Mouse (Mus musculus): ENCODE measurements around the gene Chaf1a. TPM values are rescaled to one million over a fixed set of nuclear protein-coding genes. Genes with fewer than 3 reads are reported as not detected.
A peak's percentile ranks its signal among the peaks of the same experiment; 100 is the strongest.

The Chaf1a gene
- polyA plus RNA-seq, 1 experiment from 2014 or later = 9.2 TPM

- H3K9ac ChIP-seq (ENCODE audit: low read length) = peak overlapping the region; percentile 16; the same call in 1 of the 2 replicates
- peaks cover 3 to 16% of the 10 kb centered on the region in 2 experiments; a peak in 3 of 4 replicates for H3K4me1 ChIP-seq (ENCODE audit: control insufficient read depth in 2 of 2, insufficient read depth in 2 of 2, low read length in 2 of 2)
- ATAC-seq (ENCODE audit: insufficient number of reproducible peaks, insufficient read depth, low FRiP score, low read depth) = no peak
- H3K36me3 ChIP-seq (ENCODE audit: control insufficient read depth, insufficient read depth, low read length) = peaks cover 30% of the 10 kb centered on the region
- no peaks in the 10 kb centered on the region for H3K27me3 ChIP-seq (ENCODE audit: control insufficient read depth, insufficient read depth, low read length)
- no peak overlapping the region for H3K4me2 ChIP-seq (ENCODE audit: low read length)
- no peak overlapping the region for H3K4me3 ChIP-seq (ENCODE audit: control insufficient read depth in 1 of 2, insufficient read depth in 1 of 2, low read depth in 1 of 2, low read length in 2 of 2)
- H3K9me3 ChIP-seq (ENCODE audit: control insufficient read depth, low read length) = no peaks in the 10 kb centered on the region
- H3K27ac ChIP-seq (replicated peaks in 1 of 2; ENCODE audit: control insufficient read depth in 1 of 2, insufficient read depth in 1 of 2, low read depth in 2 of 2, low read length in 2 of 2) = no peak overlapping the region
- WGBS = 81% methylated on average over 7 of the region's 7 CpGs
These were observed 6.1 kb upstream of the Chaf1a start for GRCm38 (mm10) chr17:56034040-56034725.

- WGBS = 82% methylated on average over 6 of the region's 6 CpGs
These were observed 5.5 kb upstream of the Chaf1a start for GRCm38 (mm10) chr17:56034726-56035100.

GRCm38 (mm10) chr17:56035216-56035615, 5.0 kb upstream of the Chaf1a start:
- WGBS = 74% methylated on average over 4 of the region's 4 CpGs
- Histone ChIP-seq H3K4me1 (ENCODE audit: control insufficient read depth in 2 of 2, insufficient read depth in 2 of 2, low read length in 2 of 2) (peaks cover 3 to 16% of the 10 kb centered on the region in 2 experiments; a peak in 3 of 4 replicates), H3K9ac (ENCODE audit: low read length) (peak overlapping the region; percentile 96), H3K36me3 (ENCODE audit: control insufficient read depth, insufficient read depth, low read length) (peaks cover 24% of the 10 kb centered on the region), H3K27me3 (ENCODE audit: control insufficient read depth, insufficient read depth, low read length) (no peaks in the 10 kb centered on the region), H3K4me3 (ENCODE audit: control insufficient read depth in 1 of 2, insufficient read depth in 1 of 2, low read depth in 1 of 2, low read length in 2 of 2) (peak overlapping the region; percentile 22 to 93), H3K9me3 (ENCODE audit: control insufficient read depth, low read length) (no peaks in the 10 kb centered on the region), H3K4me2 (ENCODE audit: low read length) (peak overlapping the region; percentile 65), H3K27ac (replicated peaks in 1 of 2; ENCODE audit: control insufficient read depth in 1 of 2, insufficient read depth in 1 of 2, low read depth in 2 of 2, low read length in 2 of 2) (no peak overlapping the region)
- no peak for ATAC-seq (ENCODE audit: insufficient number of reproducible peaks, insufficient read depth, low FRiP score, low read depth)

More at GRCm38 (mm10) chr17:56034726-56035100, 5.5 kb upstream of the Chaf1a start:
- no peak overlapping the region; the same call in 1 of the 2 replicates for H3K9ac ChIP-seq (ENCODE audit: low read length)
- H3K27me3 ChIP-seq (ENCODE audit: control insufficient read depth, insufficient read depth, low read length) = no peaks in the 10 kb centered on the region
- no peaks in the 10 kb centered on the region for H3K9me3 ChIP-seq (ENCODE audit: control insufficient read depth, low read length)
- H3K4me2 ChIP-seq (ENCODE audit: low read length) = peak overlapping the region; percentile 65
- H3K36me3 ChIP-seq (ENCODE audit: control insufficient read depth, insufficient read depth, low read length) = peaks cover 25% of the 10 kb centered on the region
- H3K4me3 ChIP-seq (ENCODE audit: control insufficient read depth in 1 of 2, insufficient read depth in 1 of 2, low read depth in 1 of 2, low read length in 2 of 2) = no peak overlapping the region
- H3K4me1 ChIP-seq (ENCODE audit: control insufficient read depth in 2 of 2, insufficient read depth in 2 of 2, low read length in 2 of 2) = peaks cover 3 to 16% of the 10 kb centered on the region in 2 experiments; a peak in 3 of 4 replicates
- ATAC-seq (ENCODE audit: insufficient number of reproducible peaks, insufficient read depth, low FRiP score, low read depth) = no peak
- H3K27ac ChIP-seq (replicated peaks in 1 of 2; ENCODE audit: control insufficient read depth in 1 of 2, insufficient read depth in 1 of 2, low read depth in 2 of 2, low read length in 2 of 2) = no peak overlapping the region

GRCm38 (mm10) chr17:56036176-56036900, 3.9 kb upstream of the Chaf1a start, which contains the start of gene Sh3gl1:
Gene Sh3gl1 (minus strand): TSS chr17:56036635.
- Histone ChIP-seq H3K9ac (ENCODE audit: low read length) (peak within 1 kb of the TSS; percentile 96), H3K4me2 (ENCODE audit: low read length) (peak within 1 kb of the TSS; percentile 65), H3K27me3 (ENCODE audit: control insufficient read depth, insufficient read depth, low read length) (no peaks in the 10 kb centered on the region), H3K36me3 (ENCODE audit: control insufficient read depth, insufficient read depth, low read length) (peaks cover 22% of the 10 kb centered on the region), H3K4me3 (ENCODE audit: control insufficient read depth in 1 of 2, insufficient read depth in 1 of 2, low read depth in 1 of 2, low read length in 2 of 2) (peak within 1 kb of the TSS; percentile 71 to 93), H3K4me1 (ENCODE audit: control insufficient read depth in 2 of 2, insufficient read depth in 2 of 2, low read length in 2 of 2) (peaks cover 7 to 20% of the 10 kb centered on the region in 2 experiments), H3K9me3 (ENCODE audit: control insufficient read depth, low read length) (no peaks in the 10 kb centered on the region), H3K27ac (replicated peaks in 1 of 2; ENCODE audit: control insufficient read depth in 1 of 2, insufficient read depth in 1 of 2, low read depth in 2 of 2, low read length in 2 of 2) (peak within 1 kb of the TSS; percentile 72 to 89)
- peak; percentile 92 for ATAC-seq (ENCODE audit: insufficient number of reproducible peaks, insufficient read depth, low FRiP score, low read depth)
- WGBS = under 1% methylated on average over 74 of the region's 74 CpGs

GRCm38 (mm10) chr17:56036901-56037287, 3.3 kb upstream of the Chaf1a start:
- H3K9ac ChIP-seq (ENCODE audit: low read length) = peak overlapping the region; percentile 69
- peaks cover 7 to 24% of the 10 kb centered on the region in 2 experiments for H3K4me1 ChIP-seq (ENCODE audit: control insufficient read depth in 2 of 2, insufficient read depth in 2 of 2, low read length in 2 of 2)
- 34% methylated on average over 13 of the region's 13 CpGs for WGBS
- no peaks in the 10 kb centered on the region for H3K27me3 ChIP-seq (ENCODE audit: control insufficient read depth, insufficient read depth, low read length)
- no peak overlapping the region; a peak in 1 of 4 replicates for H3K27ac ChIP-seq (replicated peaks in 1 of 2; ENCODE audit: control insufficient read depth in 1 of 2, insufficient read depth in 1 of 2, low read depth in 2 of 2, low read length in 2 of 2)
- H3K9me3 ChIP-seq (ENCODE audit: control insufficient read depth, low read length) = no peaks in the 10 kb centered on the region
- H3K36me3 ChIP-seq (ENCODE audit: control insufficient read depth, insufficient read depth, low read length) = peaks cover 22% of the 10 kb centered on the region
- no peak for ATAC-seq (ENCODE audit: insufficient number of reproducible peaks, insufficient read depth, low FRiP score, low read depth)
- peak overlapping the region; percentile 25 to 93 for H3K4me3 ChIP-seq (ENCODE audit: control insufficient read depth in 1 of 2, insufficient read depth in 1 of 2, low read depth in 1 of 2, low read length in 2 of 2)
- H3K4me2 ChIP-seq (ENCODE audit: low read length) = peak overlapping the region; percentile 61

GRCm38 (mm10) chr17:56038583-56039261, 1.5 kb upstream of the Chaf1a start:
- Histone ChIP-seq H3K9ac (ENCODE audit: low read length) (no peak overlapping the region), H3K36me3 (ENCODE audit: control insufficient read depth, insufficient read depth, low read length) (peaks cover 16% of the 10 kb centered on the region), H3K27me3 (ENCODE audit: control insufficient read depth, insufficient read depth, low read length) (no peaks in the 10 kb centered on the region), H3K9me3 (ENCODE audit: control insufficient read depth, low read length) (no peaks in the 10 kb centered on the region), H3K4me2 (ENCODE audit: low read length) (no peak overlapping the region), H3K27ac (replicated peaks in 1 of 2; ENCODE audit: control insufficient read depth in 1 of 2, insufficient read depth in 1 of 2, low read depth in 2 of 2, low read length in 2 of 2) (no peak overlapping the region), H3K4me3 (ENCODE audit: control insufficient read depth in 1 of 2, insufficient read depth in 1 of 2, low read depth in 1 of 2, low read length in 2 of 2) (no peak overlapping the region), H3K4me1 (ENCODE audit: control insufficient read depth in 2 of 2, insufficient read depth in 2 of 2, low read length in 2 of 2) (peaks cover 7 to 25% of the 10 kb centered on the region in 2 experiments)
- 82% methylated on average over 8 of the region's 8 CpGs for WGBS
- ATAC-seq (ENCODE audit: insufficient number of reproducible peaks, insufficient read depth, low FRiP score, low read depth) = no peak

GRCm38 (mm10) chr17:56039345-56039744, 894 bp upstream of the Chaf1a start:
- Histone ChIP-seq H3K27me3 (ENCODE audit: control insufficient read depth, insufficient read depth, low read length) (no peaks in the 10 kb centered on the region), H3K4me3 (ENCODE audit: control insufficient read depth in 1 of 2, insufficient read depth in 1 of 2, low read depth in 1 of 2, low read length in 2 of 2) (peak overlapping the region in 1 of 2 experiments; percentile 82; a peak in 1 of 4 replicates), H3K36me3 (ENCODE audit: control insufficient read depth, insufficient read depth, low read length) (peaks cover 15% of the 10 kb centered on the region), H3K4me2 (ENCODE audit: low read length) (peak overlapping the region; percentile 92), H3K27ac (replicated peaks in 1 of 2; ENCODE audit: control insufficient read depth in 1 of 2, insufficient read depth in 1 of 2, low read depth in 2 of 2, low read length in 2 of 2) (no peak overlapping the region), H3K9me3 (ENCODE audit: control insufficient read depth, low read length) (no peaks in the 10 kb centered on the region), H3K4me1 (ENCODE audit: control insufficient read depth in 2 of 2, insufficient read depth in 2 of 2, low read length in 2 of 2) (peaks cover 7 to 25% of the 10 kb centered on the region in 2 experiments), H3K9ac (ENCODE audit: low read length) (peak overlapping the region; percentile 90; the same call in 1 of the 2 replicates)
- no peak for ATAC-seq (ENCODE audit: insufficient number of reproducible peaks, insufficient read depth, low FRiP score, low read depth)
- WGBS = 71% methylated on average over 4 of the region's 4 CpGs

Data from heart, embryonic 14.5 days (tissue).